Mouse (Mus musculus) mesoderm, embryonic 11.5 days (tissue): ENCODE measurements around the gene Zbed4.
"Not testable (repeated sequence)": the region's sequence is repeated elsewhere in the genome, so short reads cannot be mapped to it uniquely, and the experiment has no call there.

ENCODE experiments used
- DNase-seq: peaks from one replicate; pipeline ENCODE4 v3.0.0-alpha.2; 2012; ENCODE audit warnings: low read depth, low spot score

Zbed4 gene

GRCm38 (mm10) chr15:88751564-88752402 lies at the start of gene Zbed4:
TSS of gene Zbed4 (plus strand) at chr15:88751660.
- peak; percentile 70 for DNase-seq

GRCm38 (mm10) chr15:88702501-88702900 lies 49.0 kb upstream of the Zbed4 start:
- DNase-seq, result no peak

GRCm38 (mm10) chr15:88704284-88704683 lies 47.2 kb upstream of the Zbed4 start:
- DNase-seq, result no peak

GRCm38 (mm10) chr15:88706320-88706719 lies 45.1 kb upstream of the Zbed4 start:
- DNase-seq, result no peak

GRCm38 (mm10) chr15:88706987-88707386 lies 44.5 kb upstream of the Zbed4 start:
- DNase-seq, result not testable (repeated sequence)

- no peak for DNase-seq
Observed at GRCm38 (mm10) chr15:88708204-88708603, 43.3 kb upstream of the Zbed4 start.

GRCm38 (mm10) chr15:88708657-88709511 lies 42.6 kb upstream of the Zbed4 start:
- no peak for DNase-seq

GRCm38 (mm10) chr15:88709878-88710277 lies 41.6 kb upstream of the Zbed4 start:
- no peak for DNase-seq

GRCm38 (mm10) chr15:88712501-88712900 lies 39.0 kb upstream of the Zbed4 start:
- DNase-seq, result no peak

- DNase-seq, result no peak
Observed at GRCm38 (mm10) chr15:88714021-88714589, 37.4 kb upstream of the Zbed4 start.

- DNase-seq, result peak; percentile 24
Observed at GRCm38 (mm10) chr15:88716350-88716749, 35.1 kb upstream of the Zbed4 start.

- DNase-seq, result no peak
Observed at GRCm38 (mm10) chr15:88717239-88717638, 34.2 kb upstream of the Zbed4 start.

- no peak for DNase-seq
Observed at GRCm38 (mm10) chr15:88723205-88723604, 28.3 kb upstream of the Zbed4 start.

- DNase-seq, result no peak
Observed at GRCm38 (mm10) chr15:88724311-88724710, 27.1 kb upstream of the Zbed4 start.

- no peak for DNase-seq
Observed at GRCm38 (mm10) chr15:88725036-88725435, 26.4 kb upstream of the Zbed4 start.

- no peak for DNase-seq
Observed at GRCm38 (mm10) chr15:88727204-88727603, 24.3 kb upstream of the Zbed4 start.

GRCm38 (mm10) chr15:88730717-88731116 lies 20.7 kb upstream of the Zbed4 start:
- no peak for DNase-seq

GRCm38 (mm10) chr15:88732405-88733020 lies 18.9 kb upstream of the Zbed4 start:
- DNase-seq, result no peak

- peak; percentile 53 for DNase-seq
Observed at GRCm38 (mm10) chr15:88733041-88733751, 18.3 kb upstream of the Zbed4 start.

- DNase-seq, result peak; percentile 79
Observed at GRCm38 (mm10) chr15:88733834-88734571, 17.5 kb upstream of the Zbed4 start, which contains the start of gene Brd1. TSS of gene Brd1 (minus strand) at chr15:88734233.
